Mouse (Mus musculus): ENCODE measurements around the gene Robo2. TPM values are rescaled to one million over a fixed set of nuclear protein-coding genes. Genes with fewer than 3 reads are reported as not detected.

Robo2 gene
- total and polyA plus RNA-seq, 3 experiments, result not detected

- Histone ChIP-seq H3K36me3 (ENCODE audit: control insufficient read depth in 1 of 2, insufficient read depth in 2 of 2, low read length in 2 of 2) (no peaks in the 10 kb centered on the region), H3K9me3 (replicated peaks; ENCODE audit: insufficient read depth, low read length) (no peaks in the 10 kb centered on the region), H3K4me3 (ENCODE audit: control insufficient read depth in 1 of 2, insufficient read depth in 1 of 2, low read depth in 2 of 2, low read length in 2 of 2) (no peak overlapping the region)
Measured at GRCm38 (mm10) chr16:74427071-74427470, 15.4 kb upstream of the Robo2 start.

GRCm38 (mm10) chr16:74420324-74420723 is 8.7 kb upstream of the Robo2 start:
- DNase-seq (ENCODE audit: low read depth, low spot score), result no peak
- Histone ChIP-seq H3K27me3 (ENCODE audit: control insufficient read depth in 1 of 2, insufficient read depth in 2 of 2, low read length in 2 of 2) (no peaks in the 10 kb centered on the region; a peak in 1 of 4 replicates), H3K4me3 (ENCODE audit: control insufficient read depth in 1 of 2, insufficient read depth in 1 of 2, low read depth in 2 of 2, low read length in 2 of 2) (no peak overlapping the region), H3K79me2 (ENCODE audit: control insufficient read depth, insufficient read depth, low read length, poor library complexity) (no peaks in the 10 kb centered on the region), H3K4me1 (ENCODE audit: control insufficient read depth in 1 of 2, insufficient read depth in 2 of 2, low read length in 2 of 2) (no peaks in the 10 kb centered on the region), H3K36me3 (ENCODE audit: control insufficient read depth in 1 of 2, insufficient read depth in 2 of 2, low read length in 2 of 2) (no peaks in the 10 kb centered on the region), H3K27ac (ENCODE audit: control insufficient read depth, low read depth, low read length) (no peak overlapping the region), H3K9ac (ENCODE audit: control insufficient read depth, low read depth, low read length, poor library complexity, severe bottlenecking) (no peak overlapping the region), H3K9me3 (replicated peaks; ENCODE audit: insufficient read depth, low read length) (no peaks in the 10 kb centered on the region)
- no peak for TF ChIP-seq USF2 (IDR thresholded peaks at IDR 0.05; ENCODE audit: borderline replicate concordance in 1 of 2, insufficient read depth in 1 of 2, low read depth in 1 of 2, low read length in 2 of 2)

More at GRCm38 (mm10) chr16:74427071-74427470, 15.4 kb upstream of the Robo2 start:
- no peak for DNase-seq (ENCODE audit: low read depth, low spot score)
- no peaks in the 10 kb centered on the region for H3K79me2 ChIP-seq (ENCODE audit: control insufficient read depth, insufficient read depth, low read length, poor library complexity)
- H3K27ac ChIP-seq (ENCODE audit: control insufficient read depth, low read depth, low read length), result no peak overlapping the region
- no peak overlapping the region for H3K9ac ChIP-seq (ENCODE audit: control insufficient read depth, low read depth, low read length, poor library complexity, severe bottlenecking)
- TF ChIP-seq TBP (IDR thresholded peaks at IDR 0.05; ENCODE audit: low read depth, low read length) (no peak), RCOR1 (IDR thresholded peaks at IDR 0.05; ENCODE audit: low read depth, low read length) (no peak), MXI1 (IDR thresholded peaks at IDR 0.05; ENCODE audit: low read depth, low read length) (no peak), BHLHE40 (IDR thresholded peaks at IDR 0.05; ENCODE audit: borderline replicate concordance, low read depth, low read length) (no peak), KAT2A (conservative IDR thresholded peaks at IDR 0.05; ENCODE audit: low read depth, low read length) (no peak), POLR2AphosphoS2 (IDR thresholded peaks at IDR 0.05; ENCODE audit: low read length) (no peak), CHD2 (IDR thresholded peaks at IDR 0.05; ENCODE audit: low read length) (no peak), TCF12 (IDR thresholded peaks at IDR 0.05; ENCODE audit: low read depth, low read length) (no peak), TAL1 (IDR thresholded peaks at IDR 0.05; ENCODE audit: low read length) (no peak), GATA1 (IDR thresholded peaks at IDR 0.05; ENCODE audit: low read depth, low read length) (no peak), USF1 (IDR thresholded peaks at IDR 0.05; ENCODE audit: low read depth, low read length) (no peak), POLR2AphosphoS5 (IDR thresholded peaks at IDR 0.05; ENCODE audit: borderline replicate concordance, low read depth, low read length) (no peak), CHD1 (IDR thresholded peaks at IDR 0.05; ENCODE audit: low read depth, low read length) (no peak), ETS1 (IDR thresholded peaks at IDR 0.05; ENCODE audit: low read depth, low read length) (no peak)
- H3K4me1 ChIP-seq (ENCODE audit: control insufficient read depth in 1 of 2, insufficient read depth in 2 of 2, low read length in 2 of 2), result no peaks in the 10 kb centered on the region
- no peaks in the 10 kb centered on the region; a peak in 1 of 4 replicates for H3K27me3 ChIP-seq (ENCODE audit: control insufficient read depth in 1 of 2, insufficient read depth in 2 of 2, low read length in 2 of 2)

Measured in MEL (cell line).